Mouse (Mus musculus) heart, embryonic 13.5 days (tissue): Measurements from ENCODE around the gene Pdp2. TPM values are rescaled to one million over a fixed set of nuclear protein-coding genes. Genes with fewer than 3 reads are reported as not detected.

Experiments
- ATAC-seq: fragments of 200-750 bp; cut with Nextera tagmentation; 2 replicates; pipeline ENCODE4 v1.8.0; 2017; ENCODE audit warnings: moderate TSS enrichment; ENCODE audit not compliant: insufficient number of reproducible peaks, low FRiP score, low TSS enrichment; ENCODE audit errors: extremely low read depth
- H3K27ac ChIP-seq: fragments of 300-500 bp; sonication (generic); replicated peaks from 2 replicates; pipeline ENCODE4 v1.5.1; 2015; ENCODE audit warnings: moderate library complexity, mild to moderate bottlenecking, inconsistent platforms
- H3K27me3 ChIP-seq: fragments of 300-500 bp; sonication (generic); replicated peaks from 2 replicates; pipeline ENCODE4 v1.6.1; 2015; ENCODE audit warnings: mild to moderate bottlenecking, inconsistent platforms
- H3K36me3 ChIP-seq: fragments of 300-500 bp; sonication (generic); 2 replicates; pipeline ENCODE4 v1.6.1; 2015; ENCODE audit warnings: mild to moderate bottlenecking, inconsistent platforms
- H3K4me1 ChIP-seq: fragments of 300-500 bp; sonication (generic); 2 replicates; pipeline ENCODE4 v1.6.1; 2015; ENCODE audit warnings: inconsistent platforms
- H3K4me2 ChIP-seq: fragments of 300-500 bp; sonication (generic); 2 replicates; pipeline ENCODE4 v1.6.1; 2015; ENCODE audit warnings: inconsistent platforms, mild to moderate bottlenecking, moderate library complexity
- H3K4me3 ChIP-seq: fragments of 300-500 bp; sonication (generic); 2 replicates; pipeline ENCODE4 v1.5.1; 2015; ENCODE audit warnings: moderate library complexity, mild to moderate bottlenecking, inconsistent platforms
- H3K9ac ChIP-seq: fragments of 300-500 bp; sonication (generic); 2 replicates; pipeline ENCODE4 v1.6.1; 2015; ENCODE audit warnings: inconsistent platforms, mild to moderate bottlenecking, moderate library complexity
- H3K9me3 ChIP-seq: fragments of 300-500 bp; sonication (generic); 2 replicates; pipeline ENCODE4 v1.6.1; 2016; ENCODE audit warnings: inconsistent platforms
- WGBS: fragments of 180-500 bp; shearing (Covaris S2); methylation state at CpG from one replicate; pipeline ENCODE4 v1.1.7; 2015; ENCODE audit warnings: mixed read lengths; 5-methylcytosine and 5-hydroxymethylcytosine counted together
- polyA plus RNA-seq: library from polyadenylated mRNA; unstranded; fragments of >200 nt; fragmentation: Nextera tagmentation; extraction: Ambion mirVana; gene quantifications from 2 replicates; pipeline ENCODE4 v1.2.1, GENCODE M21; 2015

The Pdp2 gene
- polyA plus RNA-seq, 1 experiment from 2014 or later = 7.1 TPM

- Histone ChIP-seq H3K4me1 (peaks cover 49% of the 10 kb centered on the region), H3K9ac (peak overlapping the region; percentile 73), H3K4me3 (peak overlapping the region; percentile 43), H3K27ac (no peak overlapping the region), H3K36me3 (peaks cover 10% of the 10 kb centered on the region), H3K9me3 (no peaks in the 10 kb centered on the region), H3K27me3 (no peaks in the 10 kb centered on the region), H3K4me2 (peak overlapping the region; percentile 70)
- WGBS = 31% methylated on average over 7 of the region's 7 CpGs
- ATAC-seq = no peak
Measured at GRCm38 (mm10) chr8:104601386-104601785, 10.1 kb downstream of the Pdp2 start.

DNA sequence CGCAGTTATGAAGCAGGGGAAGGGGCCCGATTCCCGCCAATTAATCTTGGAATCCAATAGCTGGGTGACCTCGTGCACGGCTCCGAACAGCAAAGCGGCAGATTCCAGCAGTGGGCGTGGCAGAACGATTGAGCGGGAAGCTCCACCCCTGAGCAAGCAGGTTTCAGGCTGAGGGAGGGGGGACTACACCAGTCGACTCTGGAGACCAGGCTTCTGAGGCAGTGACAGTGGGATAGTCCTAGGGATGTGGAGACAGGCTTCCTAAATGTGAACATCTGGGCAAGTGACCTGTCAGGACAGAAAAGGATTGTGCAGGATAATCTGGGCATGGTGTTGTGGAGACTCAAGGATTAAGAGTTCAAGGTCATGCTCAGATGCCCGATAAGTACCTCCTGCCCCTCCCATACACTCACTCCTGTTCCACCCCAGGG, 10.7 kb downstream of the Pdp2 start:
- Histone ChIP-seq H3K36me3 (peaks cover 5% of the 10 kb centered on the region), H3K4me3 (peak overlapping the region; percentile 43), H3K4me1 (peaks cover 55% of the 10 kb centered on the region), H3K27me3 (no peaks in the 10 kb centered on the region), H3K4me2 (peak overlapping the region; percentile 70), H3K9me3 (no peaks in the 10 kb centered on the region), H3K9ac (peak overlapping the region; percentile 73), H3K27ac (peak overlapping the region; percentile 58)
- WGBS = 0% methylated on average over 12 of the region's 12 CpGs
- ATAC-seq = no peak

GRCm38 (mm10) chr8:104602468-104603244, 11.4 kb downstream of the Pdp2 start:
- peak; percentile 70; the same call in 1 of the 2 replicates for ATAC-seq
- Histone ChIP-seq H3K9ac (peak overlapping the region; percentile 73), H3K36me3 (peaks cover 2% of the 10 kb centered on the region; the same call in 1 of the 2 replicates), H3K4me1 (peaks cover 60% of the 10 kb centered on the region), H3K4me3 (peak overlapping the region; percentile 43), H3K9me3 (no peaks in the 10 kb centered on the region), H3K27ac (peak overlapping the region; percentile 90), H3K27me3 (no peaks in the 10 kb centered on the region), H3K4me2 (peak overlapping the region; percentile 70)
- 12% methylated on average over 21 of the region's 21 CpGs for WGBS

GRCm38 (mm10) chr8:104603245-104603593, 12.0 kb downstream of the Pdp2 start:
- Histone ChIP-seq H3K36me3 (peaks cover 2% of the 10 kb centered on the region; the same call in 1 of the 2 replicates), H3K4me3 (0 out of 2 replicates have a peak overlapping the region, but pooled peaks have one; percentile 7), H3K27me3 (no peaks in the 10 kb centered on the region), H3K27ac (peak overlapping the region; percentile 90), H3K4me1 (peaks cover 64% of the 10 kb centered on the region), H3K9ac (peak overlapping the region; percentile 72), H3K4me2 (peak overlapping the region; percentile 70), H3K9me3 (no peaks in the 10 kb centered on the region)
- no peak for ATAC-seq
- 43% methylated on average over 4 of the region's 4 CpGs for WGBS

- H3K9ac ChIP-seq = peak overlapping the region; percentile 73
- ATAC-seq = peak; percentile 26; the same call in 1 of the 2 replicates
- WGBS = 6% methylated on average over 6 of the region's 6 CpGs
- no peaks in the 10 kb centered on the region for H3K36me3 ChIP-seq
- peak overlapping the region; percentile 99 for H3K27ac ChIP-seq
- no peak overlapping the region for H3K4me3 ChIP-seq
- no peaks in the 10 kb centered on the region for H3K27me3 ChIP-seq
- H3K4me1 ChIP-seq = peaks cover 92% of the 10 kb centered on the region
- no peaks in the 10 kb centered on the region for H3K9me3 ChIP-seq
- H3K4me2 ChIP-seq = peak overlapping the region; percentile 29
Measured at GRCm38 (mm10) chr8:104606329-104606728, 15.1 kb downstream of the Pdp2 start.

GRCm38 (mm10) chr8:104607944-104608343, 16.7 kb downstream of the Pdp2 start:
- no peak for ATAC-seq
- H3K27ac ChIP-seq = peak overlapping the region; percentile 99
- H3K4me3 ChIP-seq = no peak overlapping the region
- H3K4me2 ChIP-seq = peak overlapping the region; percentile 68
- peak overlapping the region; percentile 78 for H3K9ac ChIP-seq
- H3K9me3 ChIP-seq = no peaks in the 10 kb centered on the region
- WGBS = 37% methylated on average over 2 of the region's 2 CpGs
- peaks cover 96% of the 10 kb centered on the region for H3K4me1 ChIP-seq
- H3K27me3 ChIP-seq = no peaks in the 10 kb centered on the region
- no peaks in the 10 kb centered on the region for H3K36me3 ChIP-seq

DNA sequence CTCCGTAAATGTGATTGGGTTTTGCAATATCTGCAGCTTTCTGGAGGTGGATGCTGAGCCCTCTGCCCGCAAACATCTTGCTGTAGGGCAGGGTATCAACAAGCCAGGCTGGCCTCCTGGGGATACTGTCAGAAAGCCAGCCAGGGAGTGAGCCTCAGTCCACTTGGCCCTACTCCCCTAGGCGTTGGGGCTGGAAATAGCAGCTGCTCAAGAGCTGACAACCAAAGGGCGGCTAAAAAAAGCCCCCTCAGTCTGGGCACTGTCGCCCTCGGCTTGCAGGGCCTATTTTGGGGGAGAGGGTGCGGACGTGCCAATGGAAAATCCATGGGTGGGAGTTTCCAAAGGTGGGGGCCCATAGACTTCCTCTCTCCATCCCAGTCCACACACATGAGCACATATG, 18.0 kb downstream of the Pdp2 start:
- H3K4me2 ChIP-seq = peak overlapping the region; percentile 68
- H3K27ac ChIP-seq = peak overlapping the region; percentile 99
- H3K36me3 ChIP-seq = no peaks in the 10 kb centered on the region
- H3K4me3 ChIP-seq = peak overlapping the region; percentile 47
- H3K9ac ChIP-seq = peak overlapping the region; percentile 78
- ATAC-seq = peak; percentile 9; the same call in 1 of the 2 replicates
- WGBS = 31% methylated on average over 8 of the region's 8 CpGs
- H3K27me3 ChIP-seq = no peaks in the 10 kb centered on the region
- H3K4me1 ChIP-seq = peaks cover 96% of the 10 kb centered on the region
- no peaks in the 10 kb centered on the region for H3K9me3 ChIP-seq

DNA sequence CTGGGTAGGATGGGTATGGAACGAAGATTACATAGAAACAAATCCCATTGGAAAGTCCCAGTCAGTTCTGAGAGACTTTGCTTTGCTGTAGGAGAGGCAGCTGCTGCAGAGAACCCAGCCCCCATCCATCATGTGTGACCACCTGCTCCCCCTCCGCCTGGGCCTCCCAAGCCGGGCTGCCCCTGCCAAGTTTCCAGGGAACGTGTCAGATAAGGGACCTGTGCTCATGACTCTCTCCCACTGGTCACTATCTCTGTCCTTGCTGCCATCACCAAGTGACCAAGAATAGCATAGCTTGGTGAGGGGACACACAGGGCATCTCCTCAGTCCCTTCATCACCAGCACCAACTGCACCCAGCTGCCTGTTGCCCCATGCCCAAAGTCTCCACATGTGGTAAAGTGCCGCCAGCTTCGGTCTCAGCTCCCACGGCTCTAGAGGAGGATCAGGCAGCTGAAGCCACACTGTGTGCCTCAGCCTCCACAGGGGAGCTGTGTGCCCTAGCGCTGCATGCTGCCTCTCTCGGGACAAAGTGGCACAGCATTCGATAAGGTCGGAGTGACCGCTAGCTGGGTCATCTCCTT, 19.0 kb downstream of the Pdp2 start:
- Histone ChIP-seq H3K9ac (peak overlapping the region; percentile 81), H3K36me3 (no peaks in the 10 kb centered on the region), H3K4me1 (peaks cover 90% of the 10 kb centered on the region), H3K4me3 (peak overlapping the region; percentile 17; the same call in 1 of the 2 replicates), H3K4me2 (peak overlapping the region; percentile 68), H3K27me3 (no peaks in the 10 kb centered on the region), H3K9me3 (no peaks in the 10 kb centered on the region), H3K27ac (peak overlapping the region; percentile 99)
- peak; percentile 58 for ATAC-seq
- WGBS = 28% methylated on average over 12 of the region's 12 CpGs

- H3K4me1 ChIP-seq = peaks cover 77% of the 10 kb centered on the region
- WGBS = 20% methylated on average over 4 of the region's 4 CpGs
- H3K4me3 ChIP-seq = no peak overlapping the region
- no peaks in the 10 kb centered on the region for H3K27me3 ChIP-seq
- peak overlapping the region; percentile 62 for H3K9ac ChIP-seq
- H3K36me3 ChIP-seq = no peaks in the 10 kb centered on the region
- peak overlapping the region; percentile 68 for H3K4me2 ChIP-seq
- peak; percentile 26; the same call in 1 of the 2 replicates for ATAC-seq
- H3K27ac ChIP-seq = peak overlapping the region; percentile 99
- no peaks in the 10 kb centered on the region for H3K9me3 ChIP-seq
Measured at GRCm38 (mm10) chr8:104611613-104612012, 20.4 kb downstream of the Pdp2 start.

GRCm38 (mm10) chr8:104613119-104613518, 21.9 kb downstream of the Pdp2 start:
- Histone ChIP-seq H3K27ac (peak overlapping the region; percentile 99), H3K9ac (peak overlapping the region; percentile 28; the same call in 1 of the 2 replicates), H3K36me3 (no peaks in the 10 kb centered on the region), H3K4me1 (peaks cover 62% of the 10 kb centered on the region), H3K4me3 (no peak overlapping the region), H3K27me3 (no peaks in the 10 kb centered on the region), H3K9me3 (no peaks in the 10 kb centered on the region), H3K4me2 (peak overlapping the region; percentile 68)
- ATAC-seq = no peak
- 28% methylated on average over 4 of the region's 4 CpGs for WGBS

DNA sequence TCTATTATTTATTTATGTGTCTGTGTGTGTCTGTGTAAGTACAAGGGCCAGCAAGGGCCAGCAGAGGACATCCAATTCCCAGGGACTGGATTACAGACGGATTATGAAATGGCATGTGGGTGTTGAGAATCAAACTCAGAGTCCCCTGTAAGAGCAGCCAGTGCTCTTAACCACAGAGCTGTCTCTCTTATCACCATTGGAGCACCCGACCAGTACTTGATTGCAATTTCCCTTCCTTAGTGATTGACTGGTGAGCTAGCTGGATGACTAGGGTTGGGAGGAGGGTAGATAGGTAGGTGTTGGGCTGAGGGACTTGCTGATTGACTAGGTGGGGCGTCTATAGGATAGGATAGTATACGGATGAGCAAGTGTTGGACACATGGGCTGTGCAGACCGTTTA, 29.5 kb downstream of the Pdp2 start:
- H3K9me3 ChIP-seq = peaks cover 3% of the 10 kb centered on the region; the same call in 1 of the 2 replicates
- H3K9ac ChIP-seq = no peak overlapping the region
- H3K36me3 ChIP-seq = no peaks in the 10 kb centered on the region
- H3K4me2 ChIP-seq = no peak overlapping the region
- no peak overlapping the region for H3K4me3 ChIP-seq
- no peaks in the 10 kb centered on the region for H3K27me3 ChIP-seq
- 53% methylated on average over 5 of the region's 5 CpGs for WGBS
- H3K4me1 ChIP-seq = peaks cover 16% of the 10 kb centered on the region
- H3K27ac ChIP-seq = no peak overlapping the region
- no peak for ATAC-seq
